Mouse (Mus musculus) intestine, embryonic 15.5 days (tissue): ENCODE data around the gene Ip6k1. TPM values are rescaled to one million over a fixed set of nuclear protein-coding genes. Genes with fewer than 3 reads are reported as not detected.

Experiments used
- ATAC-seq: fragments of 200-750 bp; cut with Nextera tagmentation; 2 replicates; pipeline ENCODE4 v1.8.0; 2017; ENCODE audit warnings: moderate TSS enrichment, moderate library complexity
- H3K27ac ChIP-seq: fragments of 300-500 bp; sonication (generic); 2 replicates; pipeline ENCODE4 v1.5.1; 2015; ENCODE audit warnings: mild to moderate bottlenecking, inconsistent platforms
- H3K27me3 ChIP-seq: fragments of 300-500 bp; sonication (generic); replicated peaks from 2 replicates; pipeline ENCODE4 v1.6.1; 2015; ENCODE audit warnings: inconsistent platforms
- H3K36me3 ChIP-seq: fragments of 300-500 bp; sonication (generic); 2 replicates; pipeline ENCODE4 v1.6.1; 2015; ENCODE audit warnings: inconsistent platforms
- H3K4me1 ChIP-seq: fragments of 300-500 bp; sonication (generic); replicated peaks from 2 replicates; pipeline ENCODE4 v1.6.1; 2015; ENCODE audit warnings: inconsistent platforms
- H3K4me2 ChIP-seq: fragments of 300-500 bp; sonication (generic); replicated peaks from 2 replicates; pipeline ENCODE4 v1.6.1; 2015; ENCODE audit warnings: mild to moderate bottlenecking, inconsistent platforms
- H3K4me3 ChIP-seq: fragments of 300-500 bp; sonication (generic); replicated peaks from 2 replicates; pipeline ENCODE4 v1.5.1; 2015; ENCODE audit warnings: inconsistent platforms
- H3K9ac ChIP-seq: fragments of 300-500 bp; sonication (generic); 2 replicates; pipeline ENCODE4 v1.6.1; 2015; ENCODE audit warnings: inconsistent platforms
- H3K9me3 ChIP-seq: fragments of 300-500 bp; sonication (generic); 2 replicates; pipeline ENCODE4 v1.6.1; 2016; ENCODE audit warnings: inconsistent platforms
- WGBS: fragments of 180-500 bp; shearing (Covaris S2); methylation state at CpG from one replicate; pipeline ENCODE4 v1.1.7; 2015; 5-methylcytosine and 5-hydroxymethylcytosine counted together
- polyA plus RNA-seq: library from polyadenylated mRNA; unstranded; fragments of >200 nt; fragmentation: Nextera tagmentation; extraction: Ambion mirVana; gene quantifications from 2 replicates; pipeline ENCODE4 v1.2.1, GENCODE M21; 2015

Ip6k1 gene
- polyA plus RNA-seq, 1 experiment from 2014 or later = 41.7 TPM

DNA sequence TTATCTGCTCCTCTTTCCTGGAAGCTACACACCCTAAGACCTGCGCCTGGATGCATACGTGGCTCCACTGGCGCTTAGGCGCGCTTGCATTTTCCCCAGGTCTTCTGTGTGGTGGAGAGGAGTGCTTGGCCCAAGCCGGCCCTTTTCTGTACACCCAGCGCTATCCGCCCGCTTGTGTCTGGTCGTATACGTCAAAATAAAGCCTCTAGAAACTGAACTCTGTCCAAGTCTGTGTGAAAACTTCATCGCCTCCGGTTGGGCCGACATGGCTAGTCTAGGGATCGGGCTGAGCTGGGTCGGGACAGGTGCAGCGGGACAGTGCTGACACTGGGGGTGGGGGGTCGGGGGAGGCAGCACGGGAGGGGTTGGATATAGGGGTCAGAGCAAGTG lies 46.3 kb downstream of the Ip6k1 start:
- WGBS = under 1% methylated on average over 19 of the region's 19 CpGs
- peak overlapping the region; percentile 28 for H3K9ac ChIP-seq
- peak overlapping the region; percentile 64 for H3K4me3 ChIP-seq
- peaks cover 31% of the 10 kb centered on the region for H3K36me3 ChIP-seq
- H3K4me2 ChIP-seq = peak overlapping the region; percentile 73
- H3K27ac ChIP-seq = peak overlapping the region; percentile 64
- no peaks in the 10 kb centered on the region for H3K27me3 ChIP-seq
- ATAC-seq = peak; percentile 13
- H3K9me3 ChIP-seq = no peaks in the 10 kb centered on the region
- H3K4me1 ChIP-seq = peaks cover 42% of the 10 kb centered on the region

DNA sequence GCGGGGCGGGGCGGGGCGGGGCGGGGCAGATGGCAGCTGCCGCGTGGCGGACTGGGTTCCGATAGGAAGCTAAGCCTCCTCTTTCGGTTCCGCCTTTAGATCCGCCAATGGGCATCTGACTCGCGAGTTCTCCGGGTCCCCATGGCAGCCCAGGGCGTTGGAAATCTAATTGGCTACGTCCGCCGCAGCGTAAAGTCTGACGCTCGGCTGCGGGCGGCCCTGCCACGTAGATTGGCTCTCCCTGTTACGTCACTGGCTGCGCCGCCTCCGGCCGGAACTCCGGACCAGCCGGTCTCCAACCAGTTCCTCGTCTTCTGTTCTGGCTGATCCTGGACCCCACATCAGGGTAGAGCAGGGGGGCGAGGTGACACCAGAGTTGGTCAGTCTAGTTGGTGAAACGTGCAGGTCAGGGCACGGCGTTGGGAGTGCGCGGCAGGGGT lies 46.7 kb downstream of the Ip6k1 start, which contains the start of gene Gmppb:
TSS of gene Gmppb (plus strand) at position 227 of the 440 bp plus-strand sequence.
- Histone ChIP-seq H3K9me3 (no peaks in the 10 kb centered on the region), H3K4me2 (peak within 1 kb of the TSS; percentile 86), H3K27ac (peak within 1 kb of the TSS; percentile 73), H3K36me3 (peaks cover 34% of the 10 kb centered on the region), H3K9ac (peak within 1 kb of the TSS; percentile 61), H3K4me3 (peak within 1 kb of the TSS; percentile 64), H3K27me3 (no peaks in the 10 kb centered on the region), H3K4me1 (peaks cover 45% of the 10 kb centered on the region)
- under 1% methylated on average over 32 of the region's 39 CpGs for WGBS
- peak; percentile 95 for ATAC-seq

DNA sequence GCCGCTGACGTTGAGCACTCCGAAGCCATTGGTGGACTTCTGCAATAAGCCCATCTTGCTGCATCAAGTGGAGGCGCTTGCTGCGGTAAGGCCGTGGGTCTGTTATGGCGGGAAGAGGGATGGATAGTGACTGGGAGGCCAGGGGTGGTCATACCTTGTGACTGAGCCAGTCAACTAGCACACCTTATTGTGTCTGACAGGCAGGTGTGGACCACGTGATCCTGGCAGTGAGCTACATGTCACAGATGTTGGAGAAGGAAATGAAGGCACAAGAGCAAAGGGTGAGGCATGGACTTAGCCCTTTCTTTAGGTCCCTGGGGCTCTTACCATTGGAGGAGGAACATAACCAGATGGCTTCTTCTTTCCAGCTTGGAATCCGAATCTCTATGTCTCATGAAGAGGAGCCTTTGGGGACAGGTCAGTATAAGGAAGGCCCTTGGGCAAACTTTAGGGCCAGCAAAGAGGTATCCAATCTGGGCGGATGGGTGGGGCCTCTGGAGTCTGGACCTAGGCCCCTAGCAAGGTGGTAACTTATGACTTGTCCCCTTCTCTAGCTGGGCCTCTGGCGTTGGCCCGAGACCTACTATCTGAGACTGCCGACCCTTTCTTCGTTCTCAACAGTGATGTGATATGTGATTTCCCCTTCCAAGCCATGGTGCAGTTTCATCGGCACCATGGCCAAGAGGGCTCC lies 47.4 kb downstream of the Ip6k1 start:
- H3K4me3 ChIP-seq = peak overlapping the region; percentile 64
- H3K27me3 ChIP-seq = no peaks in the 10 kb centered on the region
- peak overlapping the region; percentile 86 for H3K4me2 ChIP-seq
- WGBS = 35% methylated on average over 15 of the region's 15 CpGs
- no peaks in the 10 kb centered on the region for H3K9me3 ChIP-seq
- peaks cover 49% of the 10 kb centered on the region for H3K4me1 ChIP-seq
- H3K27ac ChIP-seq = peak overlapping the region; percentile 73
- ATAC-seq = peak; percentile 61
- H3K9ac ChIP-seq = peak overlapping the region; percentile 61
- peaks cover 41% of the 10 kb centered on the region for H3K36me3 ChIP-seq

DNA sequence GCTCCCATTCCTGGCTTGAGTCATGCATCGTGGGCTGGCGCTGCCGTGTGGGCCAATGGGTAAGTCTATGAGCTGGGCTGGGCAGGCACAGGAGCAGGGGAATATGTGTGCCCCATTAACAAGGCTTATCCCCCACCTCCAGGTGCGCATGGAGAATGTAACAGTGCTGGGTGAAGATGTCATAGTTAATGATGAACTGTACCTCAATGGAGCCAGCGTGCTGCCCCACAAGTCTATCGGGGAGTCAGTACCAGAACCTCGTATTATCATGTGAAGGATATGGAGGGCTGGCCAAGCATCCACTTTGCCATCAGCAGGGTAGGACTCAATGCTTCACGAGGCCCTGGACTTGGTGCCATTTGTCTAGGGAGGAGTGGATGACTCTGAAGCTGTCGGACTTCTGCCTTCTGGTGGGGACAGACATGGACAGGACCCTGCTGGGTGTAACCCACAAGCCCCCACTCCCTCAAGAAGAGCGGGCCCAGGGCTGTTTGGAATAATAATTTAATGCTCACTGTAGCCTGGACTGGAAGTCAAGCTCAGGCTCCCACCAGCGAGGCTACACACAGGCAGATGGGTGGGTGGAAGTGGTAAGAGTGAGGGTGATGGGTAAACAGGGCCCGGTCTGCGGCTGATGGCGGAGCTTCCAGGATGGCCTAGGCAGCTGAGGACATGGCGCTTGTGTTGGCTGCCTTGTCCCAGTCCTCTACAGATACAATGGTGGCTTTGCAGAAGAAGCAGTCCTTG lies 49.1 kb downstream of the Ip6k1 start:
- Histone ChIP-seq H3K4me3 (no peak overlapping the region), H3K27me3 (no peaks in the 10 kb centered on the region), H3K9ac (0 out of 2 replicates have a peak overlapping the region, but pooled peaks have one; percentile 4), H3K4me1 (peaks cover 49% of the 10 kb centered on the region), H3K27ac (no peak overlapping the region), H3K4me2 (peak overlapping the region; percentile 86; the same call in 1 of the 2 replicates), H3K36me3 (peaks cover 32% of the 10 kb centered on the region), H3K9me3 (no peaks in the 10 kb centered on the region)
- WGBS = 95% methylated on average over 15 of the region's 15 CpGs
- no peak for ATAC-seq

DNA sequence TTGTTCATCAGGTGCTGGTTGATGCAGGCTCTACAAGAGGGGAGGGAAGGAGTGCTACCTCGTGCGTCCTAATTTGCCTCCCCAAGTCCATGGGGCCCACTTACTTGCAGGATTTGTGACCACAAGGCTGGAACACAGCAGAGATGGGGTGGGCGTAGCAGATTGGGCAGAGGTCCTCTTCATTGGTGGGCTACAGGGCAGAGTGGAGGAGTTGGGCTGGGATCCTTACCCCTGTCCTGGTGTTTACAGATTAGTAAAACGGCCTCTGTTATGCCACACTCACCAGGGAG lies 49.6 kb downstream of the Ip6k1 start:
- Histone ChIP-seq H3K27me3 (no peaks in the 10 kb centered on the region), H3K4me2 (no peak overlapping the region), H3K4me1 (peaks cover 49% of the 10 kb centered on the region), H3K36me3 (peaks cover 29% of the 10 kb centered on the region), H3K4me3 (no peak overlapping the region), H3K9ac (no peak overlapping the region), H3K27ac (no peak overlapping the region), H3K9me3 (no peaks in the 10 kb centered on the region)
- 74% methylated on average over 4 of the region's 4 CpGs for WGBS
- no peak for ATAC-seq

DNA sequence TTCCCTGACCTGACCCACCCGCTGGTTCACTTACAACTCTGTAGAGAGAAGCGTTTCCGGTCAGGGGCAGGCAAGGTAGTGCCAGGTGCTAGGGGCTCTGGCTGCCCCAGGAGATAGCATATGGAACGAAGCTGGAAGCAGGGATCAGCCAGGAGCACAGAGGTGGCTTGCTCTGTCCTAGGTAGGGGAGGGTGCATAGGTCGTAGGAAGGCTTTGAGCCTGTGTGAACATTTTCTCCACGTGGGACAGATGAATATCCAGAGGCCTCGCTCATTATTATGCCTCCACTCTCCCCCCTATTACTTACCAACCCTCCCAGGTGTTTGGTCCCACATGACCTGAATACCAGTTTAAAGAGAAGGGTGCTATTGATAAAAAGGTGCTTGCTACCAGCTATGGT lies 50.1 kb downstream of the Ip6k1 start:
- Histone ChIP-seq H3K4me2 (no peak overlapping the region), H3K27me3 (no peaks in the 10 kb centered on the region), H3K4me1 (peaks cover 47% of the 10 kb centered on the region), H3K36me3 (peaks cover 26% of the 10 kb centered on the region), H3K9me3 (no peaks in the 10 kb centered on the region), H3K9ac (no peak overlapping the region), H3K27ac (peak overlapping the region; percentile 32; the same call in 1 of the 2 replicates), H3K4me3 (no peak overlapping the region)
- WGBS = 78% methylated on average over 7 of the region's 7 CpGs
- no peak for ATAC-seq

DNA sequence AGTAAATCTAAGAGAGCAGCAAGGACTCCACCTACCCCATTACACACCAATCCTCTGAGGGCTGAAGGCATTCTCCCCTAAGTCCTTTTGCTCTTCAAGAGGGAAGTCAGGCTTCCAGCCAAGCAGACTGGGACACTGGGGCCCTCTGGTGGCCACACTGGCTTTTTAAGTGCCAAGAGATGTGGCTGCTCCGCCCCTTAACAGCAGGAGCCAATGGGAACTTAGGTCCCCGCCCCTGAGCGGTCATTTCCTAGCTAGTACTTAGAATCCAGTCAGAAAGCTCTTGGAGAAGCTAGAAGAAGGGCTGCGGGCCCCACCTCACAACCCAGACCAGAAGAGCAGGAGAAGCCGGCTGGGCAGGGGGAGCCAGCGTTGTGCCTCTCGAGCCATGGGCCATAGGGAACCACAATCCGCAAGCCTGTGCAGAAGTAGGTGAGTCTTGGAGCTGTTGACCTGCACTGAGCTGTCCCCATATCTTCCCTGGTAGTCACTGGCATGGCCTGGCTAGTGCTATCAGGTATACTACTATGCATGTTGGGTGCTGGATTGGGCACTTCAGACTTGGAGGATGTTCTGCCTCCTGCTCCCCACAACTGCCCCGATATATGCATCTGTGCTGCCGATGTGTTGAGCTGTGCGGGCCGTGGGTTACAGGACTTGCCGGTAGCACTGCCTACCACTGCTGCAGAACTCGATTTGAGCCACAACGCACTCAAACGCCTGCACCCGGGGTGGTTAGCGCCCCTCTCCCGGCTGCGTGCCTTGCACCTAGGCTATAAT lies 50.8 kb downstream of the Ip6k1 start, which contains the start of gene Amigo3:
TSS of gene Amigo3 (plus strand) at position 275 of the 780 bp plus-strand sequence.
- H3K27ac ChIP-seq = peak within 1 kb of the TSS; percentile 38
- H3K4me3 ChIP-seq = no peak within 1 kb of the TSS; the same call in 1 of the 2 replicates
- peaks cover 40% of the 10 kb centered on the region for H3K4me1 ChIP-seq
- H3K9ac ChIP-seq = peak within 1 kb of the TSS; percentile 8; the same call in 1 of the 2 replicates
- peaks cover 26% of the 10 kb centered on the region for H3K36me3 ChIP-seq
- H3K9me3 ChIP-seq = no peaks in the 10 kb centered on the region
- H3K27me3 ChIP-seq = no peaks in the 10 kb centered on the region
- 53% methylated on average over 20 of the region's 20 CpGs for WGBS
- ATAC-seq = peak; percentile 54
- peak within 1 kb of the TSS; percentile 47 for H3K4me2 ChIP-seq

DNA sequence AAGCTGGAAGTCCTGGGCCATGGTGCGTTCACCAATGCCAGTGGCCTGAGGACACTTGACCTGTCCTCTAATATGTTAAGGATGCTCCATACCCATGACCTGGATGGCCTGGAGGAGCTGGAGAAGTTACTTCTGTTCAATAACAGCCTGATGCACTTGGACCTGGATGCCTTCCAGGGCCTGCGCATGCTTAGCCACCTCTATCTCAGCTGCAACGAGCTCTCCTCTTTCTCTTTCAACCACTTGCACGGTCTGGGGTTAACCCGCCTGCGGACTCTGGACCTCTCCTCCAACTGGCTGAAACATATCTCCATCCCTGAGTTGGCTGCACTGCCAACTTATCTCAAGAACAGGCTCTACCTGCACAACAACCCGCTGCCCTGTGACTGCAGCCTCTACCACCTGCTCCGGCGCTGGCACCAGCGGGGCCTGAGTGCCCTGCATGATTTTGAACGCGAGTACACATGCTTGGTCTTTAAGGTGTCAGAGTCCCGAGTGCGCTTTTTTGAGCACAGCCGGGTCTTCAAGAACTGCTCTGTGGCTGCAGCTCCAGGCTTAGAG lies 51.4 kb downstream of the Ip6k1 start:
- Histone ChIP-seq H3K9ac (no peak overlapping the region), H3K4me2 (0 out of 2 replicates have a peak overlapping the region, but pooled peaks have one; percentile 47), H3K9me3 (no peaks in the 10 kb centered on the region), H3K4me3 (no peak overlapping the region), H3K27ac (peak overlapping the region; percentile 38; the same call in 1 of the 2 replicates), H3K4me1 (peaks cover 36% of the 10 kb centered on the region), H3K36me3 (peaks cover 32% of the 10 kb centered on the region), H3K27me3 (no peaks in the 10 kb centered on the region)
- WGBS = 78% methylated on average over 15 of the region's 15 CpGs
- no peak for ATAC-seq

DNA sequence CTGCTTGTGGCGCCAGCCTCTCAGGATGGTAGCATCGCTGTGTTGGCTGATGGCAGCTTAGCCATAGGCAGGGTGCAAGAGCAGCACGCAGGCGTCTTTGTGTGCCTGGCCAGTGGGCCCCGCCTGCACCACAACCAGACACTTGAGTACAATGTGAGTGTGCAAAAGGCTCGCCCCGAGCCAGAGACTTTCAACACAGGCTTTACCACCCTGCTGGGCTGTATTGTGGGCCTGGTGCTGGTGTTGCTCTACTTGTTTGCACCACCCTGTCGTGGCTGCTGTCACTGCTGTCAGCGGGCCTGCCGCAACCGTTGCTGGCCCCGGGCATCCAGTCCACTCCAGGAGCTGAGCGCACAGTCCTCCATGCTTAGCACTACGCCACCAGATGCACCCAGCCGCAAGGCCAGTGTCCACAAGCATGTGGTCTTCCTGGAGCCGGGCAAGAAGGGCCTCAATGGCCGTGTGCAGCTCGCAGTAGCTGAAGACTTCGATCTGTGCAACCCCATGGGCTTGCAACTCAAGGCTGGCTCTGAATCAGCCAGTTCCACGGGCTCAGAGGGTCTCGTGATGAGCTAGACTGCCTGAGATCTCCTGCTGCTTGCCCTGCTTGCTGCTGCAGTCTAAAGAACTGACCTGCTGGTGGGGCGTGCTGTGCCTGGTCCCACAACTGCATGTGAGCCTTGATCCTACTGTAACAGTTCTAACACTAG lies 52.2 kb downstream of the Ip6k1 start:
- ATAC-seq = no peak
- Histone ChIP-seq H3K4me3 (no peak overlapping the region), H3K36me3 (peaks cover 38% of the 10 kb centered on the region), H3K9me3 (no peaks in the 10 kb centered on the region), H3K4me1 (peaks cover 35% of the 10 kb centered on the region), H3K9ac (no peak overlapping the region), H3K27me3 (no peaks in the 10 kb centered on the region), H3K27ac (no peak overlapping the region), H3K4me2 (no peak overlapping the region)
- 88% methylated on average over 22 of the region's 22 CpGs for WGBS

DNA sequence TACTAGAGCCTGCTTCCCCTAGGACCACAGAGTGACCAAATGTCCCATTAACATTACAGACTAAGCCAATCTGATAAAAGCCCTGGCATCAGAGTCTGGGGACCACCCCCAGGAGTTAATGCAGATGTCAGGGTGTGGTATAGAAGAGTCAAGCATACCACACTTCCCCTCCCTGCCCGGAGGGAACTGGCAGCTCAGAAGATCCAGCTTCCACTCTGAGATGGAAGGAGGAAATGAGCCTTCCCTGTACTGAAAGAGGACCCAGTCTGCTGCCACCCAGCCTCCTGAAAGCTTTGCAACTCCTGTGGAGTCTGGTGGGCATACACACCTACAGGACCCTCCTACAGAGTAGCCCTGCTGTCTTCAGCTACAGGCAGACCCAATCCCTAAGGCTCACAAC lies 52.8 kb downstream of the Ip6k1 start:
- 61% methylated on average over 1 of the region's 1 CpGs for WGBS
- no peak overlapping the region for H3K4me2 ChIP-seq
- H3K4me3 ChIP-seq = no peak overlapping the region
- peaks cover 30% of the 10 kb centered on the region for H3K4me1 ChIP-seq
- no peak for ATAC-seq
- no peaks in the 10 kb centered on the region for H3K27me3 ChIP-seq
- H3K36me3 ChIP-seq = peaks cover 38% of the 10 kb centered on the region
- no peak overlapping the region for H3K9ac ChIP-seq
- H3K27ac ChIP-seq = no peak overlapping the region
- H3K9me3 ChIP-seq = no peaks in the 10 kb centered on the region

DNA sequence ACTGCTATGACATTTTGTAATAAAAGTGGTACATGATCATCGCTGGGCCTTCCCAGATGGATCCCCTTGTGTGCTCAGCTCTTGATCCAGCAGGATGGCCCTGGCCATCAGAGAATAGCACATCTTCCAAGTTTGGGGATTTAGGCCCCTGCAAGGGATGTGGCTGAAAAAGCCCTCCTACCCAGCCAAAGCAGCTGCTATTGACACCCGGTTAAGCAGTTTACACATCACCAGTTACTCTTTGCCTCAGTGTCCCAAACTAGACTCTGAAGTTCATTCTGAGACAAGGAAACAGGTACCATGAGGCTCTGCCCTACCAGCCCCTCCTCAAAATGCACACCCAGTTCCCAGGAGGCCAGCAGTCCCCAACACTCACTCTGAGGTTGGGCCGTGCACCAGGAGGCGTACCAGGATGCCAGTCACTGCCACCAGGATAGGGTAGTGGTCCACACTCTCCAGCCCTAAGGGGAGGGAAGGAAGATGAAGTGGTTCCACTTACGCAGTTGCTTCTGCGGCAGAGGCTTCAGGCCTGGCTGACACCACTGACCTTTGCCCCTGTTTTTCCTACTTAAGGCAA lies 53.4 kb downstream of the Ip6k1 start:
- Histone ChIP-seq H3K9ac (no peak overlapping the region), H3K27ac (no peak overlapping the region), H3K4me2 (no peak overlapping the region), H3K4me1 (peaks cover 24% of the 10 kb centered on the region), H3K27me3 (no peaks in the 10 kb centered on the region), H3K36me3 (peaks cover 31% of the 10 kb centered on the region), H3K4me3 (no peak overlapping the region), H3K9me3 (no peaks in the 10 kb centered on the region)
- WGBS = 88% methylated on average over 6 of the region's 6 CpGs
- no peak for ATAC-seq
